Mouse (Mus musculus) spleen, adult 12 weeks (tissue): ENCODE measurements at regions not wholly inside any gene's neighbourhood (a gene's known extent, or its start where the extent isn't known, plus 50 kb on each side); places are given as distances from the start of the nearest gene placed in this dataset.

ENCODE experiments used
- DNase-seq: peaks from one replicate; pipeline ENCODE4 v3.0.0; 2022; ENCODE audit warnings: low spot score

DNA sequence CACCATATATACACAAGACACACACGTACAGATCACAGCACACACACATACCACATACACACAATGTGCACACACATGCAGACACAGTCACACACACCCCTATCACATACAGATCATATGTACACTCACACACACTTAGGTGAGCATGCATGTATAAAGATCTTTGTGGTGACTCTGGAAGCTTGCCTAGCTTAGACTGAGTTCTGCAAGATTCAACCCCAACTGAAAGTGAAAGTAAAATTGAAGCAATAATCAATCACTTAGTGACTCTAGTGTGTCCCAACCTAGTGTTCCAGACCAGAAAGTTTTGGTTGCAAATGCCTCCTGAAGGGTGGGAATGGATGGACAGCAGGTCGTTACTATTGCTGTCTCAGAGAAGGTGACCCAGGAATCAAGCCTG is 262.8 kb downstream of the Bcl11a start:
- no peak for DNase-seq

GRCm38 (mm10) chr11:24341650-24342049 is 263.8 kb downstream of the Bcl11a start:
- no peak for DNase-seq

DNA sequence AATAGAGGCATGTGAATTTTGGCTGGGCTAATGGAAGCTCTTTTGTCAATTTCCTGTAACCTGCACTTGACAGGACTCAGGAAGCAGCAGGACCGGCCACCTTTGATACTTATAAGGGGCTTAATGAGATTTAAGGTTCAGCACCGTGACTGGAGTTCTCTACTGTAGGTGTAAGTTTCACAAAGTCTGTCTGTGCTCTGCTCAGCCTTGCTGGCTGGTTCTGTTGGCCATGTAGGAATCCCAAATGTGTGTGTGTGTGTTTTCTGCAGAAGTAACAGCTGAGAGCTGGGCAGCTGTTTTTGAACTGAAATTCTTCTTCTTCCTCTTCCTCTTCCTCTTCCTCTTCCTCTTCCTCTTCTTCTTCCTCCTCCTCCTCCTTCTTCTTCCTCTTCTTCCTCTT is 264.3 kb downstream of the Bcl11a start:
- no peak for DNase-seq

- DNase-seq = no peak
Observed at GRCm38 (mm10) chr11:24342732-24343131, 264.9 kb downstream of the Bcl11a start.

DNA sequence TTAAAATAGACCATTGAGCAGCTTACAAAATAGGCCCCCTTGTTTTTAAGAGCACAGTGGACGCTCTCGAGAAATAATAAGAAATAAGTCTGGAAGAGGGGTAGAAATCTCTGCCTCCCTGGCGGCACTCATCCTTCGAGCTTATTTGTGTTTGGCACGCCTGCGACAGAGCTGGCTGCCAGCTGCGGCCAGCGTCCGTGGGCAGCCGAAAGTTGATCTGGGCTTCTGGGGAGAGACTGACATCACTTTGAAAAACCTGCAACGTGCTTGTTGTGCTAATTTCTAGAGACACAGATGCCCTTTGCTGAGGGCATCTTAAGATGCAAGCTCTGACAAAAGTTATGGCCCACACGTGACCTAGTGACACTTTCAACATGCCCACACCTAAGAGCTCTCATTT is 269.4 kb downstream of the Bcl11a start:
- DNase-seq = no peak

DNA sequence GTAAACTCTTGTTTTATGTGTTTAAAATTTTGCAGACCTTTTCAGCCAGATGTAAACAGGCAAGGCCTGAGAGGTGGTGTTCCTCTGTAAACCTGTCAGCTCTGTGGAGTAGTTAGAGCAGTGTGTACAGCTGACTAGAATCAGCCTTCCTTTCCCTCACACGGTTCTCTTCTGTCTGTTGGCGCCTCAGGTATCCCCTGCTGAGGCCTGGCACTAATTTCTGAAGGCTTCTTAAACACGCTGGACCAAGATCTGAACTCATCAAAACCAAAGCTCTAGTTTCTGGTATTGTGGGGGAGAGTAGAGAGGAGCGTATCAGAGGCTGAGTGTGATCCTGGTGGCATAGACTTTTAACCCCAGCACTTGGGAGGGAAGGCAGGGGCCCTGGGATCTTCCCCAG is 270.9 kb downstream of the Bcl11a start:
- DNase-seq = no peak

DNA sequence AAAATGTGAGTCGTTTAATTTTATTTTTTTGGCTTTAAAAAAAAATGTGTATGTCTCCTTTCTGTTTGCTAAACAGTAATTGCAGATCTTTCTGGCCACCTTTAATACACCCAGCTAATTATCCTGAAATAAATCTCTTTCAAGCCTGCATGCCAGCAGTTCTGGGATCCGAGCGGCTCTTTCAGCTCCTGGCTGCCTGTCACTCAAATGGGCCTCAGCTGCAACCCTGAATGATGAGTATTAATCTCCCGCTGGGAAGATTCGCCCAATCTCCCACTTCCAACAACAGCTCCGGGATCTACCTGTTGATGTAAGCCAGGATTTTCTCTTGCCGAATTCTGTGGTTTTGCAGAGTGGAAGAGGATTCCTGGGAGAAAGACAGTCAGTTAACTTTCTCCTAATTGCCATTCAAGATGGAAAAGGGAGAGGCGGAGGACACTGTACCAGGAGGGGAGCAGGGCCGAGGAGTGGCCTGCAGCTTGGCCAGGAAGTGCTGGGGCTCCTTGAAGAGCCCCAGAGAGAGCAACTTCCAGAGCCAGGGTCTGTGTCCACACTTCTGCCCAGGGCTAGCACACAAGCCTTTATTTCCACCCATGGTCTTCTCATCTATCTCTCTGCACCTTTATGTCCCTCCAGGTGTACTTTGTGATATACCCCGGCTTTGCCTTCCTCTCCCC is 272.2 kb downstream of the Bcl11a start:
- no peak for DNase-seq

- DNase-seq = no peak
Observed at GRCm38 (mm10) chr11:24350839-24351238, 273.0 kb downstream of the Bcl11a start.

DNA sequence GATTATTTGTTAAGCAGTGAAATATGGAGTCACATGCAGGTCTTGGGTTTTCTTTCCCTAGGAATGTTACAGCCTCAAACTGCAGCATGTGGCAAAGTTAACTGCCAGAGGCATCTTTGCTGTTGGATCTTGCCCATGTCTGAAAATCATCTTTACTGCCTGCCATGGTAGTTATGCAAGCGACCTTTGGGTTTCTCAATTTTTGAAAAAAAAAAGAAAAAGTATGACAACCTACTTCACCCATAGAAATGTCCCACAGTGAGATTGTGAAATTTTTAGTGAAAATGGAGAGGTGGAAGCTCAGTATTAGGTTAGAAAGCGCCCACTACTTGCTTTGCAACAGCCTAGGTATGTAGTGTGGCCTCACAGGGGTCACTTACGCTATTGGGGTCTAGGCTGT is 274.2 kb downstream of the Bcl11a start:
- DNase-seq = no peak

DNA sequence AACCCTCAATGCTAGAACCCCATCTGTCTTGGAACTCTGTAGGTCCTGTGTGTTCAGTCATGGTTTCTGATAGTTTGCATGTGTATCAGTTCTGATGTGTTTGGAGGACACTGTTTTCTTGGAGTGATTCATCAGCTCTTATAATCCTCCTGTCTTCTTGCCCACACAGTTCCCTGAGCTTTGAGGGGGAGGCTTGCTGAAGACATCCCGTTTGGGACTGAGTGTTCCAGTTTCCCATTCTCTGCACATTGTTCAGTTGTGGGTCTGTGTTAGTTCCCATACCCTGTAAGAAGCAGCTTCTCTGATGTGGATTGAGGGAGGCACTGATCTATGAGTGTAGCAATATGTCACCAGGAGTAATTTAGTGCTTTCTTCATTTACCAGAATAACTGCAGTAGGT is 275.2 kb downstream of the Bcl11a start:
- DNase-seq = no peak

DNA sequence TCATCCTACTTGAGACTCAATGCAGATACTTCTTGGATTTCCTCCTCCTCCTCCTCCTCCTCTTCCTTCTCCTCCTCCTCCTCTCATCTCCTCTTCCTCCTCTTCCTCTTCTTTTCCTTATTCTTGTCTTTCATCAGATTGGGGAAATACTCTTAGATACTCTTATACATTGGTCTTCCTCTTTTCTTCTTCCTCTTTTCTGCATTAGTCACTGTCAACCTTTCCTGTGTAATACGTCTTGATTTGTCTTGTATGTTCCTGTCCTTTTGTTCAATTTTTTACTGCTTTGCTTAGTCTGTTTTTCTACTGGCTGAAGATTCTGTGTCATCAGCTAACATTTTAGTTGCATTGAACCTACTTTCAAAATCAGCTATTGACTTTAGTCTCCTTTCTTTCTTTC is 279.5 kb downstream of the Bcl11a start:
- no peak for DNase-seq

DNA sequence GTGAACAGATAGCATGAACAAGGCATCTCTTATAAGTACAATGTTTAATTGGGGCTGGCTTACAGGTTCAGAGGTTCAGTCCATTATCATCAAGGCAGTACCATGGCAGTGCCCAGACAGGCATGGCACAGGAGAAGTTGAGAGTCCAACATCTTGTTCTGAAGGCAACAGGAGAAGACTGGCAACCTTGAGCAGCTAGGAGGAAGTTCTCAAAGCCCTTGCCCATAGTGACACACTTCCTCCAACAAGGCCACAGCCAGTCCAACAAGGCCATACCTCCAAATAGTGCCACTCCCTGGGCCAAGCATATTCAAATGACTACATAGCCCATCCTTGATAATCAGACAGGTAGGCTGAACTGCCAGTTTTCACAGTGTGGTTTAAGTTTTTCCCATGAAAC is 281.2 kb downstream of the Bcl11a start:
- no peak for DNase-seq

- DNase-seq = no peak
Observed at GRCm38 (mm10) chr11:24361998-24362687, 284.3 kb downstream of the Bcl11a start.

- DNase-seq = no peak
Observed at GRCm38 (mm10) chr11:24362688-24363035, 284.8 kb downstream of the Bcl11a start.

GRCm38 (mm10) chr11:24363418-24364364 is 285.8 kb downstream of the Bcl11a start:
- DNase-seq = no peak

DNA sequence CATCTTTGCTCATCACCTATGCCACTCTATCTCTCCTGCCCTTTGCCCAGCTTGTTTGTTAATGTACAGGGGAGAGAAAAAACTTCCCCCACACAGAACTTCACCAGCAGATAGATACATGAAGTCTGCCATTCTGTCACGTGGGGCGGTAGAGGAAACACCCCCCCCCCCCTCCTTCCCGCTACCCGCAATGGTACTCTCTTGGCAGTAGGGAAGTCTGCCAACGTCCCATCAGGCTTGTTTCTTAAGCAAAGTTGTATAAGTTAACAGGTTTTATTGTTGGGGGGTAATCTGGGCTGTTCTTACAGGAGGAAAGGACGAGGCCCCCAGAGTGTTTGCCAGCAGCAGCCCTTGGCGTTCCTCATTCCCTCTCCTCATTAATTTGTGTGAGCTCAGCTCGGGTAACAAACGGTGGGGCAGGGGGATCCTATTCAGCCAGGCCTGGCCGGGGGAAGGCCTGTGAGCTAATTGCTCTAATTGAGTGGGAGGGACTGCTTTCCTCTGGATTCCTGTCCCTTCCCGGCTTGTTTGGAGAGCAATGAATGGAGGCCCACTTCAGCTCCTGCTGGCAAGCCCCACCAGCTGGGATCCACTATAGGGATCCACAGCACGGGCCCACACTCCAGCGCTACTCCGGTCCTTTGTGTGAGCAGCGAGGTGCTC is 292.5 kb downstream of the Bcl11a start:
- no peak for DNase-seq

DNA sequence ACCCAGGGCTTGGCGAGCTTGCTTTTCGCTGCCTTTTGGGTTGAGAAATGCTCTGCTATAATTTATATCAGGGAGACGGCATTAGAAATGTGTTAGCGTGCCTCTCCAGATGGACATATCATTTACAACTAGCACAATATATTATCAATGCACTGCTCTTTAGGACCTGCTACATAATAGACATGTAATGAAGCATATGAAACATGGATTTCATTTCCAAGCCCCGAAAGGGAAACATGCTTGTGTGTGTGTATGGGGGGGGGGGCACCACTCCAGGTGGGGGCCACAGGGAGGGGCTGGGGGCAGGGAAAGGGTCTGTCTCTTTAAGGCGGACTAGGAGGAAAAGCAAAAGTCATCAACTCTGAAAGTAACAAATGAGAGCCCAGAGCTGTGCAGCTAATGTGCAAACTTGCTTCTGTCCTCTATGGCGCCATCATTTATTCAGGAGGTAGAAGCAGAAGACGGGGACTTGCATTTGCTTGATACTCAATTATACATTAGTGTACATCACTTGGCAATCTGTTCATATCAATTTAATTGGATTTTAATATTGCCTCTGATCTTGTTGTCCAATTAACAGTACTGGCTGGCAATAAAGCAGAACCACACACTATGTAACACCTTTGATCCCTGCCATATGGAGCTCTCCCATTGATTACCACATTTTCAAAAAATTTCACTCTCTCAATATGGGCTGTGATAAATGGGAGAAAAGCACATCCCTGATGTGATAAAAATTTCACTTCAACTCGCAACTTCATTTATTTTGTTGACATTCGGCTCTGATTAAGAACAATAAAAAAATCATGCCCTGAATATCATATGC is 293.2 kb downstream of the Bcl11a start:
- DNase-seq = no peak

- no peak for DNase-seq
Observed at GRCm38 (mm10) chr11:24371687-24371950, 293.8 kb downstream of the Bcl11a start.

- no peak for DNase-seq
Observed at GRCm38 (mm10) chr11:24371963-24372362, 294.1 kb downstream of the Bcl11a start.

DNA sequence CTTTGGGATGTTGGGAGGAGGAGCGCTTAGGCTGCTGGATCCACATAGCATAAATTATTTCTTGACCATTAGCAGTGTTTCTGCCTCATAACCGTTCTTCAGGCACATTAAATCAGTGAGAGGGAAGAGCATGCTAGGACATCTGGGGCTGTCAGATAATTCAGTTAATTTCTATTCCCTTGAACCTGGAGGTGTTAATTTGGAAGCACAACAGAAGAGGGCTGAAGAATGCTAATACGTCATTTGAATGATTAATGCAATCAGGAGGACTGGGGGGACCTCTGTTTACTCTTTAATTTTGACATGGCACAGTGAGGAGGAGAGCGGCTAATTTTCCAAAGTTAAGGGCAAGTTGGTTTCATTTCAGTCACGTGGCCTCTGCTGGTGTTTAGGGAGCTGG is 294.8 kb downstream of the Bcl11a start:
- no peak for DNase-seq

DNA sequence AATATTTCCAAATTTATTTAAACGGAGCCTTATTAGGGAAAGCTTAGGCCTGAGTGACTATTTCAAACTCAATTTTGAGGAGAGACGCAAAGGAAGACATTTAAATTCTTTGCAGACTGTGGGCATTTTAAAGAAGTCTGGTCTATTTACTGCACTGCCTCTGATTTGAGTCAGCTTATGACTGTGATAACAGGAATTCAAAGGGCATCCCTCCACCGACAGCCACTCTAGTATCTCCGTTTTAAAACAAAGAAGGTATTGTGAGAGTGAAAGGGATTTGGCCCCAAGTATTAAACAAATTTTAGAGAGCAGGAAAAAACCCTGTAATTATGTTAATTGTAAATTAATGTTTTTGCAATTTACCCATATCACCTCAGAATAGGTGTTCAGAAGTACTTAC is 295.4 kb downstream of the Bcl11a start:
- no peak for DNase-seq

GRCm38 (mm10) chr11:24377530-24377929 is 299.7 kb downstream of the Bcl11a start:
- no peak for DNase-seq
